Mouse (Mus musculus) MN1 (cell line): ENCODE data around the gene Olfr1444.

Experiments used
- DNase-seq: peaks from one replicate; pipeline ENCODE4 v3.0.0-alpha.2; 2016; ENCODE audit warnings: low spot score

Olfr1444 gene

DNA sequence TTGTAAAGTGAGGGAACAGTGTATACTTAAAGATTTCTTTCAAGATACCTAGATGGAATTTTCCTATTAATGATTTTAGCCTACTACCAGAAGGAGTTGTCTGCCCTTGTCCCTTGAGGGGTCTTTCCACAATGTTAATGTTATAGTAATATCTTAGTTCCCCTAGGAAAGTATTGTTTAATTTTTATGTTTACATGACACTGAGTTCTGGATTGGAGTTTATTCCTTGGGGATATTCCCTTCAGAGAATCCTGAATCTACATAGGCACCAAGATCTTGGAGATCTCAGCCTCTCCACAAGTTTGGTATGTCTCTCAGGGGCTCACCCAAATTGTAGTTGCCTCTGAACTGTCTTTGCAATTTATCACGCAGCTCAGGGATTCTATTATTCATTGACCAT is at the start of gene Olfr1444:
Gene Olfr1444 (plus strand): TSS at position 301 of the 400 bp plus-strand sequence.
- DNase-seq = no peak

- no peak for DNase-seq
These were observed 44.3 kb upstream of the Olfr1444 start for GRCm38 (mm10) chr19:12812644-12813364.

DNA sequence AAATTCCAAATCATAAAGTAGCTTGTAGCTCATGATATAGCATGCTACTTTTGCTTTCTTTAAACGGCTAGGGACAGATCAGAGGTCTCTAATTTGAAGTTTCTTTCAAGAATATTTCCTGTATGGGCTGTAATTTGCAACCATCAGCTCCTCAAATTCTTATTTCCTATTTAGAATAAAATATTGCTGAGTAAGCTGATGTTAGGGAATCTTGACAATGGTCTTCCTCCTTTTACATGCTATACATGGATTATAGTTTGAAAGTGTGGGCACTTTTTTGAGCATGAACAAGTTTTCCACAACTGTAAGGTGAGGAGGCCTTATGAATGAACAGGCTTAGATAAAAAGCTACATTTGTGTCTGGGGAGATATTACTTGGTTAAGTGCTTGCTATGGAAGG is 43.2 kb upstream of the Olfr1444 start:
- DNase-seq = no peak

DNA sequence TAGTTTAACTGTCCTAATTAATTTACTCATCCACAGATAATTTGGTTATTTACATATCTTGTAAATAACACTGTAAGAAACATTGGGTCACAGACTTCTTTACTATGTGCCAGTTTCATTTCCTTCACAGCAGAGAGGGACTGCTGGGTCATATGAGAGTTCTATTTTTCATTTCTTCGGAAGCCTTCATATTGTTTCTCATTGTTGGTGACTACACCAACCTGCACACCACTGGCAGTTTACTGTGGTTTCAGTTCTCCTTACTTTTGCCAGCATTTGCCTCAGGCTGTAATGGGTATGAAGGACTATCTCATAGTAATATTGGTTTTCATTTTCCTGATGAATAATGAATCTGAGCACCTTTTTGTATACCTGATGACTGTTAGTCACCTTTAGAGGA is 38.6 kb upstream of the Olfr1444 start:
- no peak for DNase-seq

GRCm38 (mm10) chr19:12820383-12820782 is 36.7 kb upstream of the Olfr1444 start:
- peak; percentile 25 for DNase-seq

DNA sequence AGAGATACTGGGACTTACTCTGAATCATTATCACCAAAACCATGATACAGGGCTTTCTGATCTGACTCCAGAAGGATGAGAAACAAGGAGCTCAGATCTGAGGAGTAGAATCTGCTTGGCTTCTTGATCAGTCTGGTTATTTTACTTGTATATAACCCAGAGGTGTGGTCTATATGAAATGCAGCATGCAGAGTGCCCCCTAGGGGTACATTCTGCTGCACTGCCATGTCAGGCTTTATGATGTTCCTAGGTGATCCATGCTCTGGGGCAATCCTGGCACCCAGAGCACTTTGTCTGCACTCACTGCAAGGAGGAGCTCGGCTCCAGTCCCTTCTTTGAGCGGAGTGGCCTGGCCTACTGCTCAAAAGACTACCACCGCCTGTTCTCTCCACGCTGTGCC is 32.5 kb upstream of the Olfr1444 start:
- peak; percentile 5 for DNase-seq

DNA sequence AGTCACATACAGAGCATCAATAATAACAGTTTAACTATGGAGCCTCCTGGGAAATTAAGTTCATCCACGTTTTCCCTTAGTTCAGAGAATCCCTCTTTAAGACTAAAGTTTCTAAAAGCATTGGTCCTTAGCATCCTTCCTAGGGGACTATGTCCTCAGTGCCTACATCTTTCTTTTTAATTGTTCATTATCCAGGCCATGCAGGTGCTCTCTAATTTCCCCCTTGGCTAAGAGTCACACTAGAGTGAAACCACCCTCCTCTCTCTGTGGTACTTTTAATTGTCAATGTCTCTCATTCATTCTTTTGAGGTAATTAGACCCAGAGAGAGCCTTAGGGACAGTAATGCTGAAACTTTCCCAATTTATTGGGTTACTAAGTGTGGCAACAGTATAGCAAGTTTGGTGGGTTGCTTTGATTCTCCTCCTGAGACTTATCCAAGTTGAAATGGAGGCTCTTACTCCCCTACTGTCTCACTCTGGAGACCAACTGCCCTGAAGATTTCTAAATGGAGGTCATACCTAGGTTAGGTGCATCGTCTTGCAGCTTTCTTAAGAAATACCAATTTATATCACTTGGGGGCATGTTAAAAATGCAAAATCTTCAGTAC is 26.2 kb upstream of the Olfr1444 start:
- DNase-seq = no peak

GRCm38 (mm10) chr19:12831559-12831958 is 25.5 kb upstream of the Olfr1444 start:
- no peak for DNase-seq

DNA sequence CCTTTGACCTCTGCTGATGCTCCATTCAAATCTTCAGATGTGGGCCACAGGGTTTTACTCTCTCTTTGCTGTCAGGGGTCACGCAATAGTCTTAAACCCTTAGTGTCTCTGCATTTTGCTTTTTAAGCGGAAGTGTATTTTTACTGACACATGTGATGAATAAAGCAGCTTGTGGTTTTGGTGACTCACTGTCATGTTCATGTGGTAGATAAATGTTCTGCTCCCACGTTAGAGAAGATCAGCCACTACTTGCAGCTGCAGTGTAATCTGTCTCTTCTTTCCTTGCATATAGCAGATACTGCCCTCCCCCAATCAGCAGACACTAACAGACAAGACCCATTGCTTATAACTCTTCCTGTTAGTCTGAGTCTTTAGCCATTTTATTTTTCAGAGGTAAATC is 23.5 kb upstream of the Olfr1444 start:
- no peak for DNase-seq

- no peak for DNase-seq
These were observed 18.6 kb upstream of the Olfr1444 start for GRCm38 (mm10) chr19:12838507-12838906.

- DNase-seq = no peak
These were observed 10.7 kb upstream of the Olfr1444 start, which contains the start of gene Gm5244 for GRCm38 (mm10) chr19:12846382-12846781. Gm5244 (plus strand) TSS chr19:12846682.

- DNase-seq = no peak
These were observed 26.5 kb downstream of the Olfr1444 start, which contains the start of gene Olfr1445 for GRCm38 (mm10) chr19:12883555-12883954. Olfr1445 (plus strand) TSS chr19:12883855.

- no peak for DNase-seq
These were observed 36.3 kb downstream of the Olfr1444 start, which contains the start of gene Olfr1446 for GRCm38 (mm10) chr19:12893424-12893823. Olfr1446 (minus strand) TSS chr19:12893524.

DNA sequence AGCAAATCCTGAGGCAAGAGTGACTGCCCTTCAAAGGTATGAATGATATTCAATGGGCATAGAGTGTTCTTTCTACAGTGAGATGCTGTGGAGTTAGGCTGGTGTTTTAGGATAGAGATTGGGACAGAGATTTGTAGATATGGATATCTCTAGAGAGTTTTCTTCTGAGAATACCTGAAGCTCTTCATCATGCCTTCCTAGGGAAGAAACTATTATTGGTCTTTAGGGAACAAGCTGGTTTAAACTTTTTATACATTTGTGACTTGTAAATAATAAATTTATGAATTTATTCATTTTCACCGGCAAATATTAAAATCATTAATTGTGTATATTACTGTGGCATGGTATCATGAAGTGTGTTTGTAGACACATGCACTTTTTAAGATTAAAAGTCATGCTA is 46.6 kb downstream of the Olfr1444 start, which contains the start of gene Olfr1447:
Gene Olfr1447 (minus strand): TSS at position 101 of the 400 bp plus-strand sequence.
- DNase-seq = no peak
